Mouse (Mus musculus): Measurements from ENCODE around the gene Xaf1. TPM values are rescaled to one million over a fixed set of nuclear protein-coding genes. Genes with fewer than 3 reads are reported as not detected.

The Xaf1 gene
- polyA plus RNA-seq, 1 experiment from 2014 or later: 14.4 TPM

Other genes starting within 250 kb of the Xaf1 start
- 0.18 and 0.45 TPM in 2 replicates for gene Pitpnm3, start 165.9 kb upstream of the Xaf1 start, polyA plus RNA-seq (2015; fragmentation: Nextera tagmentation; extraction: Ambion mirVana)
- gene Gm43951, start 94.8 kb upstream of the Xaf1 start, polyA plus RNA-seq (2015; fragmentation: Nextera tagmentation; extraction: Ambion mirVana): 0.07 and 0.11 TPM in 2 replicates
- 7.5 and 9.2 TPM in 2 replicates for gene 4933427D14Rik, start 94.2 kb upstream of the Xaf1 start, polyA plus RNA-seq (2015; fragmentation: Nextera tagmentation; extraction: Ambion mirVana)
- 149 and 160 TPM in 2 replicates for gene Txndc17, start 94.1 kb upstream of the Xaf1 start, polyA plus RNA-seq (2015; fragmentation: Nextera tagmentation; extraction: Ambion mirVana)
- 29.5 and 30.8 TPM in 2 replicates for gene Med31, start 86.0 kb upstream of the Xaf1 start, polyA plus RNA-seq (2015; fragmentation: Nextera tagmentation; extraction: Ambion mirVana)
- gene Slc13a5, start 34.4 kb upstream of the Xaf1 start, polyA plus RNA-seq (2015; fragmentation: Nextera tagmentation; extraction: Ambion mirVana): 0.10 and 0.18 TPM in 2 replicates
- gene Fbxo39, start 12.8 kb downstream of the Xaf1 start, polyA plus RNA-seq (2015; fragmentation: Nextera tagmentation; extraction: Ambion mirVana): not detected in 2 replicates
- 1.7 and 2.5 TPM in 2 replicates for gene Tekt1, start 60.8 kb downstream of the Xaf1 start, polyA plus RNA-seq (2015; fragmentation: Nextera tagmentation; extraction: Ambion mirVana)
- gene Smtnl2, start 110.1 kb downstream of the Xaf1 start, polyA plus RNA-seq (2015; fragmentation: Nextera tagmentation; extraction: Ambion mirVana): 115 and 121 TPM in 2 replicates
- 0.17 TPM in 1 of 2 replicates, not detected in the other for gene Ggt6, start 133.9 kb downstream of the Xaf1 start, polyA plus RNA-seq (2015; fragmentation: Nextera tagmentation; extraction: Ambion mirVana)
- gene Mybbp1a, start 139.7 kb downstream of the Xaf1 start, polyA plus RNA-seq (2015; fragmentation: Nextera tagmentation; extraction: Ambion mirVana): 70.2 and 81.8 TPM in 2 replicates
- gene Spns2, start 188.3 kb downstream of the Xaf1 start, polyA plus RNA-seq (2015; fragmentation: Nextera tagmentation; extraction: Ambion mirVana): 1.8 and 3.6 TPM in 2 replicates
- 0.54 and 1.0 TPM in 2 replicates for gene Spns3, start 248.9 kb downstream of the Xaf1 start, polyA plus RNA-seq (2015; fragmentation: Nextera tagmentation; extraction: Ambion mirVana)

Measured in heart, embryonic 16.5 days (tissue).